Comparison of ENCODE assay signal across 9 mouse cellular contexts in the genomic region with DNA sequence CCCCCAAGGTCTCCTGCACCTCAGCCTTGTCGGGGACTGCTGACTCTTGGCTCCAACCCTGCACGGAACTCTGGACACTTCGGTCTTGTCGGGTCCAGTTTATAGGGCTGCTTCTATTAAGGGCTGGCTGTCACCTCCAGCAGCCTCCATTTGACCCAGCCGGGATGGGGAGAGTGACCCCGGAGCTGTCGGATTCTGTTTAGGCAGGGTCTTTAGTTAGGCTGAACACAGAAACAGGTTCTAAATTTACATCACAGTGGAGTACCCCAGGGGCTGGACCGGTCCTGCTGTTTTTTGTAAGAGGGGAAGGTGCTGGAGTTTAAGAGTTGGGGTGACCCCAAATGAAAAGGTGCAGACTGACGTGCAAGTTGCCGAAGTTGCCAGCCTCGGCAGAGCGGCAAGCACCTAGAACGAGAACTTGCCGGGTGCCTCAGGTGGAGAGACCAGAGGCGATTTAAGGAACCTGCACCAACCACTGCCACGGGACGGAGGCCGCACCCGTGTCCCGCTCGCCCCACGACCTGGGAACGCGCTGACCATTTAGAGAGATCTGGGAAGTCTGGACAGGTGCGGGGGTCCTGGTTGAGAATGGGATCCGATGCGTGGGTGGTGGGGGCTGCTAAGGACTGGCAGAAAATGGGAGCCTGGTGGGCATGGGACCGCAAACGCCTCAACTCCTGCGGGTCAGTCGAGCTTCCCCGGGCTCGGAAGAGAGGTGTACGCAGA. TPM values are rescaled to one million over a fixed set of nuclear protein-coding genes. Genes with fewer than 3 reads are reported as not detected.
DNase-seq lines count a peak whose midpoint lies in the region; ATAC-seq and TF ChIP-seq lines count a peak whose summit lies in the region.
"Had no signal": no experiment of that assay in that cellular context is flagged by ENCODE, and none has a peak within 500 bp of the region (broad histone marks: within the 10 kb centered on the region; RNA-seq: fewer than 3 reads in every experiment).

No protein-coding gene starts in this region.

- no peak for DNase-seq in heart, adult 11 months
- no peak for DNase-seq in thymus, adult 2 months
- DNase-seq in thymus, postnatal 10 days (ENCODE audit: low spot score in 2 of 2): no peak
- DNase-seq in spleen, adult 18-20 months: no peak
- no peak for DNase-seq in frontal cortex, postnatal 14 days (ENCODE audit: low spot score in 2 of 2)
- no peak for DNase-seq in ovary, postnatal 10 days (ENCODE audit: low spot score)

- no peak for ATAC-seq in heart, embryonic 14.5 days (ENCODE audit: insufficient number of reproducible peaks, insufficient read depth, low FRiP score, low read depth)
- ATAC-seq in limb, embryonic 15.5 days (ENCODE audit: insufficient number of reproducible peaks, low FRiP score, low TSS enrichment, low read depth): no peak

- H3K36me3 ChIP-seq in heart, embryonic 14.5 days (ENCODE audit: control insufficient read depth, insufficient read depth, low read length): no peaks in the 10 kb centered on the region
- H3K36me3 ChIP-seq in thymus, adult 2 months (ENCODE audit: control insufficient read depth, insufficient read depth, low read length): no peaks in the 10 kb centered on the region
- peaks cover 4% of the 10 kb centered on the region; the same call in 1 of the 2 replicates for H3K36me3 ChIP-seq in limb, embryonic 15.5 days

- peak overlapping the region; percentile 68 for H3K4me2 ChIP-seq in heart, embryonic 14.5 days (ENCODE audit: low read length)
- peak overlapping the region; percentile 24; the same call in 1 of the 2 replicates for H3K4me2 ChIP-seq in limb, embryonic 15.5 days

- H3K4me1 ChIP-seq in heart, embryonic 14.5 days (ENCODE audit: control insufficient read depth in 2 of 2, insufficient read depth in 2 of 2, low read length in 2 of 2): peaks cover 18 to 27% of the 10 kb centered on the region in 2 experiments
- peaks cover 24% of the 10 kb centered on the region for H3K4me1 ChIP-seq in thymus, adult 2 months (replicated peaks; ENCODE audit: control insufficient read depth, insufficient read depth, low read length)
- H3K4me1 ChIP-seq in limb, embryonic 15.5 days: peaks cover 47% of the 10 kb centered on the region

- WGBS in heart, embryonic 14.5 days: 5% methylated on average over 34 of the region's 34 CpGs
- 26% methylated on average over 34 of the region's 34 CpGs for WGBS in thymus, adult 2 months
- WGBS in limb, embryonic 15.5 days: 15% methylated on average over 34 of the region's 34 CpGs

- H3K27me3 ChIP-seq in heart, embryonic 14.5 days (ENCODE audit: control insufficient read depth, insufficient read depth, low read length): peaks cover 31% of the 10 kb centered on the region
- H3K27me3 ChIP-seq in thymus, adult 2 months (ENCODE audit: control insufficient read depth, insufficient read depth, low read length): no peaks in the 10 kb centered on the region; the same call in 1 of the 2 replicates
- H3K27me3 ChIP-seq in limb, embryonic 15.5 days: peaks cover 34% of the 10 kb centered on the region

- peak overlapping the region; percentile 21 to 33; a peak in 3 of 4 replicates for H3K4me3 ChIP-seq in heart, embryonic 14.5 days (ENCODE audit: control insufficient read depth in 1 of 2, insufficient read depth in 1 of 2, low read depth in 1 of 2, low read length in 2 of 2)
- 0 out of 2 replicates have a peak overlapping the region, but pooled peaks have one; percentile 2 for H3K4me3 ChIP-seq in thymus, adult 2 months (ENCODE audit: control insufficient read depth, insufficient read depth, low read length)
- H3K4me3 ChIP-seq in limb, embryonic 15.5 days: peak overlapping the region; percentile 14; the same call in 1 of the 2 replicates
- H3K4me3 ChIP-seq: erythroblast, embryonic 14.5 days had no signal

- no peak for TF ChIP-seq CTCF in thymus, adult 2 months (IDR thresholded peaks at IDR 0.05; ENCODE audit: borderline replicate concordance, control insufficient read depth, extremely low read depth, insufficient read depth, low read length, poor library complexity)

- no peak overlapping the region for H3K27ac ChIP-seq in heart, embryonic 14.5 days (replicated peaks in 1 of 2; ENCODE audit: control insufficient read depth in 1 of 2, insufficient read depth in 1 of 2, low read depth in 2 of 2, low read length in 2 of 2)
- H3K27ac ChIP-seq in thymus, adult 2 months (ENCODE audit: control insufficient read depth, insufficient read depth, low read length): no peak overlapping the region
- no peak overlapping the region for H3K27ac ChIP-seq in limb, embryonic 15.5 days

- peak overlapping the region; percentile 58 for H3K9ac ChIP-seq in heart, embryonic 14.5 days (ENCODE audit: low read length)
- no peak overlapping the region for H3K9ac ChIP-seq in limb, embryonic 15.5 days

- no peak for TF ChIP-seq POLR2A in thymus, adult 2 months (IDR thresholded peaks at IDR 0.05; ENCODE audit: control insufficient read depth, extremely low read depth, insufficient read depth, low read length, poor library complexity)

- H3K9me3 ChIP-seq in heart, embryonic 14.5 days (ENCODE audit: control insufficient read depth, low read length): no peaks in the 10 kb centered on the region
- H3K9me3 ChIP-seq in limb, embryonic 15.5 days: no peaks in the 10 kb centered on the region

RNA-seq across cellular contexts. Expression of gene Mrps23, which starts 10.9 kb away (rescaled TPM):
- polyA plus RNA-seq in heart, embryonic 14.5 days (2014; fragmentation: Nextera tagmentation; extraction: Ambion mirVana): 95.0 and 97.4 TPM in 2 replicates
- polyA plus RNA-seq in thymus, adult 2 months (2012; rRNA removed): 41.6 and 47.6 TPM in 2 replicates
- polyA plus RNA-seq in limb, embryonic 15.5 days (2015; fragmentation: Nextera tagmentation; extraction: Ambion mirVana): 52.4 and 53.0 TPM in 2 replicates
